Mouse (Mus musculus): ENCODE results near the gene Krt7.
A peak's percentile ranks its signal among the peaks of the same experiment; 100 is the strongest.

Krt7 gene

GRCm38 (mm10) chr15:101410775-101411174 lies at the start of gene Krt7:
TSS of gene Krt7 (plus strand) at chr15:101411043.
- DNase-seq (ENCODE audit: low spot score in 2 of 2), result no peak

GRCm38 (mm10) chr15:101362393-101363010 lies 48.3 kb upstream of the Krt7 start:
- DNase-seq (ENCODE audit: low spot score in 2 of 2), result no peak

DNA sequence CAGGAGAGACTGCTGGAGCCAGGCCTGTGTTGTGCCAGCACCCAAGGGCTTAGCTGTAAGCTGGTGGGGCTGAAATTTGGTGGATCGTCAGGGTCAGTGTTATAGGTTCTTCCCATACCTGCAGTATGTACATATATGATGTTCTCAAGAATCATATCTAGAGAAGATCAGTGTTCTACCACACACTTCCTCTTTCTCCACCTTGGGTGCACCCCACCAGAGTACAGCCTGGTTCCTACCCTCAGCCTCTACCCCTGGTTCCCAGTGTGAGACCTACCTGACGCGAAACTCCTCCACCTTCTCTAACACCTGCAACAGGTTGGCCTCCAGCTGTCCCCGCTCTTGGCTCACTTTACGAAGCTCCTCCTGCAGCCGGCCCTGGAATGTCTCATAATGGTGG lies 46.9 kb upstream of the Krt7 start:
- no peak for DNase-seq (ENCODE audit: low spot score in 2 of 2)

GRCm38 (mm10) chr15:101364425-101364824 lies 46.4 kb upstream of the Krt7 start:
- DNase-seq (ENCODE audit: low spot score in 2 of 2), result no peak

- no peak for DNase-seq (ENCODE audit: low spot score in 2 of 2)
Measured at GRCm38 (mm10) chr15:101364891-101365671, 45.8 kb upstream of the Krt7 start.

DNA sequence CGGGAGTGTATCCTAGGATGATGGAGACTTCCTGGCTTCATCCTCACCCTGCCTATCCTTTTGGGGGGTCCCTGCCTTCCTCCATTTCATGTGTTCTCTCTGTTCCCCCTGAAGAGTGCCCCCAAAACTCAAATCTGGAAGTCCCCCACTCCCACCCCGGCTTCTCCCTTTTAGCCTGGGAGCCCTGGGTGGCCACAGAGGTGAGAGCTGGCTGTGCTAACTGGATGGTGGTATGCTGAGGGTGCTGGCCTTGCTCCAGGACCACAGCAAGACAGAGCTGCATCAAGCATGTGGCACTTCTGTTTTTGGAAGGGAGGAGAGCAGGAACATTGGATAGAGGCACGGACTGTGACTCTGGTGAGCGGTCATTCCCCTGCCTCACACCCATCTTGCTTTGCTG lies 45.1 kb upstream of the Krt7 start:
- DNase-seq (ENCODE audit: low spot score in 2 of 2), result no peak

- no peak for DNase-seq (ENCODE audit: low spot score in 2 of 2)
Measured at GRCm38 (mm10) chr15:101366482-101366881, 44.4 kb upstream of the Krt7 start.

DNA sequence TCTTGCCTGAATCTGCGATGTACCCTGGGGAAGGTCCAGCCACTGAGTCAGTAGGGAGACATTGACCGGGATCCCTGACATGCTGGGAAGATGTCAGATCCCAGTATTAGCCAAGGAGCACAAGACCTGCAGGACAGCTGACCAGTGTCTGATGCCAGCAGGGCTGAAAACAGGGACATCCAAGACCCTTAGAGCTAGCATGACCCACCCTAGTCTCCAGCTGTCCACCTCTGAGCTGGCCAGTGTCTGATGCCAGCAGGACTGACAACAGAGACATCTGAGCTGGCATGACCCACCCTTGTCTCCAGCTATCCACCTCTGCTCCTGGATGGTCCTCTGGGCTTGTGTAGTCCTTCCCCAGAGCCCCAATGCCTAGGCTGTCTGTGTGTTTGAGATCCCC lies 43.9 kb upstream of the Krt7 start:
- DNase-seq (ENCODE audit: low spot score in 2 of 2), result no peak

- DNase-seq (ENCODE audit: low spot score in 2 of 2), result no peak
Measured at GRCm38 (mm10) chr15:101367497-101367896, 43.3 kb upstream of the Krt7 start.

DNA sequence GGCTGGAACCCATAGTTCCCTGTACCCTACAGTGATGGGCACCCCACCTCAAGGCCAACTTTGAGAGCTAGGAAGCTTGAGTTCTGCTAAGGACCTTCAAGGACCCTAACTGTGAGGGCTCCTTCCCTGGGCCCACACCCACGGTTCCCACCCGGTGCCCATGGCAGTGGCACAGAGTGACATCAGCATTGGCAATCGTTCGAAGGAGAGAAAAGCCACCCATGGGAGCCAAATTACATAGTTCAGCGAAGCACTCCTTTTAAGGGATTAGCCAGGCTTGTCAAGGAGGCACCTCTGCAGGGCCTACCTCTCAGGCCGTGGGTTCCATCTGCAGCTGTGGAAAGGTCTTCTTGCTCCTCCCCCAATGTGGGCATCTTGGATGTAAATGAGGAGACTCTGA lies 42.8 kb upstream of the Krt7 start:
- DNase-seq (ENCODE audit: low spot score in 2 of 2), result no peak

DNA sequence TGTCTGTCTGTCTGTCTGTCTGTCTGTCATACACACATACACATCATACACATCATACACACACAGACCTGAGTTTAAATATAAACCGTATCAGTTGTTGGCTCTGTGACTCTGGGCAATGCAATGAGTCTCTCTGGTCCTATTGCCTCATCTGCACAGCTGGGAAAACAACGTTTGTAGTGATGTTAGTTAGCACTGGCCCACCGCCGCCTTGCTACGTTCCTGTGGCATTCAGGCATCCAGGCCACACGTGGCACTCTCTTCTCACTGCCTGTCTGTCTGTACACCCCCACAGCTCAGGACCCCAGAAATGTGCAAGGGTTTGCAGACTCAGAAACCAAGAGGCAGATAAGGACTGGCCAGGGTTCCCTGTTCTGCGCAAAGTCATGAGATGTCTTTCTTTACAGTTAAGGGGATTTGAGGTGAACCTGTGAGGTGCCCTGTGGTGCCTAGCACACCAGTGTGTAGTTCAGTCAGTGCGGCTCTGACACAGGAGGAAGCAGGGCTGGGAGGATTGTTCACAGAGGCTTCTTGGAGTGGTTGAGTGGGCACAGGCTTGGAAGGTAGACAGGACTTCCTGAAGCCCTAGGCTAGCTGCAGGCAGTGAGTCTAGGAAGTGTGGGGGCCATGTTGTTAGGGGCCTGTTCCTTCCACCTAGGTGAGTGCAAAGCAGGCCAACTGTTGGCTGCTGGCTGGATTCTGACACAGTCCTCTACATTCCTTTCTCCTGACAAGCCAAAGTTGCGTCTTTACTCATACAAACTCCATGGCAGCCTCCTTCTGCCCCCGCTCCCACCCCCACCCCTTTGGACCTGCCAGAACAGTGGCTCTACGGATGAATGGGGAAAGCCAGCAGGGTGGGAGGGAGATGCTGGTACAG lies 42.1 kb upstream of the Krt7 start:
- no peak for DNase-seq (ENCODE audit: low spot score in 2 of 2)

DNA sequence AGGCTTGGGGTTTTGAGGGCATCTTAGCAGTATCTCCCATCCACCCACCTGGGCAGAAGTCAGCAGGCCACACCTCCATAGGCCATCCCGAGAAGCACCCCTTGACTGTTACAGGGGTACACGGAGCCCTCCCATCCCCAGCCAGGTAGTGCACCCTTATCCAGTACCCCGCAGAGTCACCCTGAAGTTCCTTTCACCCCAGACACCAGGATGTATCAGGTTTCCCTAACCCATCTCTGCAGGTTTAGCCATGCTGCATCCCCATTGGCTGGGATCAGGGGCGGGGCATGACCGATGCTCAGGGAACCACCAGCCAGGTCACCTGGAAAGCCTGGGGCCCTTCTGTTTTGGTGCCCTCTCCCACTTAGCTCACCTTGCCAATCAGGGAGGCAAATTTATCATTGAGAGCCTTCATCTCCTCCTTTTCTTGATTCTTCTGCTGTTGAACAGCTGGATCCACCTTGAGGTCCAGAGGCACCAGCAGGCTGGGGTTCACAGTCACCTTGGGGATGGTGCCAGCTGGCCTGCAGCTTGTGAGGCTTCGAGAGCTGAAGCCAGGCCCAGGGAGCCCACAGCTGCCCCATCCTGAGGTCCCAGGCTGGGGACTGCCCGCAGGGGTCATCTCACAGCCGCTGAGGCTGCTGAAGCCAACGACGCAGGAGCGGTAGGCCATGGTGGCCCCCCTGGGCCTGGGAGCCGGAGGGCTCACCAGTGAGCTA lies 41.3 kb upstream of the Krt7 start:
- DNase-seq (ENCODE audit: low spot score in 2 of 2), result no peak

GRCm38 (mm10) chr15:101370101-101370911 lies 40.5 kb upstream of the Krt7 start, which contains the start of gene Krt80:
TSS of gene Krt80 (minus strand) at chr15:101370162.
- DNase-seq (ENCODE audit: low spot score in 2 of 2), result no peak

- DNase-seq (ENCODE audit: low spot score in 2 of 2), result no peak
Measured at GRCm38 (mm10) chr15:101371141-101371985, 39.5 kb upstream of the Krt7 start.

GRCm38 (mm10) chr15:101372131-101372977 lies 38.5 kb upstream of the Krt7 start:
- DNase-seq (ENCODE audit: low spot score in 2 of 2), result no peak

- DNase-seq (ENCODE audit: low spot score in 2 of 2), result peak in 1 of 2 experiments; percentile 35
Measured at GRCm38 (mm10) chr15:101373286-101373898, 37.5 kb upstream of the Krt7 start.

DNA sequence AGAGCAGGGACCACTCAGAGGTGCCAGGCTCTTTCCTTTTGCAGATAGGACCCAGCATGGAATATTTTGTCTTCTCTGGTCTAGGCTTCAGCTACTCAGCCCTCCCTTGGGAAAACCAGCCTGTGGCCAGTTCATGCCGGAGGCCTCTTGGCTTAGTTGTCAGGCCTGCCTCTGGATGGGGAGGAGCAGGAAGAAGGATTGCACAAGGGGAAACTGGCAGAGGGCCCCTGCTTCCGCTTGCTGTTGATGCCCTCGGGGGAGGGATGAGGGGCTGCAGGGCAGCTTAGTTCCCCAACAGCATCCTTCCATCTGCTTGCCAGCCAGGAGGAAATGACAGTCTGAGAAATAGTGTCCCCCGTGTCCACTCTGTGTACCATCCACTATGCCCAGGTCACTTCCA lies 36.0 kb upstream of the Krt7 start:
- DNase-seq (ENCODE audit: low spot score in 2 of 2), result no peak

GRCm38 (mm10) chr15:101375956-101376775 lies 34.7 kb upstream of the Krt7 start:
- DNase-seq (ENCODE audit: low spot score in 2 of 2), result no peak
